Mouse (Mus musculus): ENCODE data around the gene Gm20662. TPM values are rescaled to one million over a fixed set of nuclear protein-coding genes. Genes with fewer than 3 reads are reported as not detected.

The Gm20662 gene
- polyA plus RNA-seq, 3 experiments from 2014 or later = not detected

DNA sequence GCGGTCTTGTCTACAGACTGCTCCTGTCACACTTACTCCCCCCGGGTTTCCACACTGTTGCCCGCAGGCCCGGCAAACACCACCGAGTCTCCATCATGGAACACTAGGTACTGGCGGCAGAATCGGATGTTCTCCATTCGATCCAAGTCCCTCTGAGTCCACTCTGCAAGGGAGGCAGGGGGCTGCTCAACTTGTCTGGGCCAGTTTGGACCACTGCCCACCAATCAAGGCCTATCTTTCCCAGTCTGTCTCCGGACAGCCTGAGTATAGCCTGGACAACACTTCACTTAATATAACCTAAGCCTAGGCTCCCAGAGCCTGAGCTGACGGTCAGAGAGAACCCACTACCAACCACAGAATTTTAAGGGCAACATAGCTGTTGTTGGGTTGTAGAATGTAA, 97.4 kb downstream of the Gm20662 start:
- no peak for ATAC-seq

DNA sequence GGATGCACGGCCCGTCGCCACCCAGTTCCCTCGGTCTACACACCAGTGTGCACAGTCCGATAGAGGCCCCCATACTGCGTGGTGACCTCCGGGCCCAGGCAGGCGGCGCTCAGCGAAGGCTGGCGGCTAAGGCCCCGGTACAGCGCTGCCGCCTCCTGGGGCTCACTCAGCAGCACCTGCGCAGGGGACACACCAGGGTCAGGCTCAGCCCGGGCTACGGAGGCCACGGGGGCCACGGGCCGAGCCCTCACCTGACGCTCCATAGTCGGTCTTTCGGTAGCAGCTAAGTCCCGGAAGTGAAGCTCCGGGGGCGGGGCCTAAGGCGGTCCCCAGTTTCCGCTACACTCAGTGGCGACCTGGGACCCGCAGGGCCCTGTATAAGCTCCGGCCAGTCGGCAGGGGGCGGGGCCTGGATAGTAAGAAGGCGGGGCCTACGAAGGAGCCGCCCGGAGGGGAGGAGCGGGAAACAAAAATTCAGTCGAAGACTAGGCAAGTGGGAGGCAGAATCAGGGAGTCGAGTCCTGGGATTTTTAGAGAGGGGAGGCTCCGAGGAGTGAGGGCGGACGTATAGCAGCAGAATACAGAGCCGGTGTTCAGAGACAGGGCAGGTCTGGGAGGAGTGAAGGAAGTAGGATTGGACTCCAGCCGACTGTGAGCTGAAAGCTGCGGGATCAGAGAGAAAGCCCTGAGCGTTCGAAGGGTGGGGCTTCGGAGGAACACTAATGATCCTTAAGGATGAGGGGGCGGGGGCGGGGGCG, 98.2 kb downstream of the Gm20662 start, which contains the start of gene Apeh:
Gene Apeh, minus strand, starts transcription at position 423 of the 758 bp plus-strand sequence.
- peak; percentile 95 for ATAC-seq

Other genes starting within 250 kb of the Gm20662 start
- 100 to 1,000 TPM; 305 to 399 (median 332) TPM for gene Rbm5, start 225.4 kb upstream of the Gm20662 start, polyA plus RNA-seq (2017; shearing (Covaris generic))
- 100 to 1,000 TPM in 2 of 3 experiments, 10 to 100 TPM in 1; 74.5 to 126 (median 101) TPM for gene Rbm6, start 123.1 kb upstream of the Gm20662 start, polyA plus RNA-seq (2017; shearing (Covaris generic))
- gene Mon1a, start 108.2 kb upstream of the Gm20662 start, polyA plus RNA-seq (2017; shearing (Covaris generic)) = 10 to 100 TPM; 10.2 to 11.9 (median 10.6) TPM
- under 1 TPM in 1 of 3 experiments, not detected in 2; 0.07 TPM for gene Mst1r, start 89.5 kb upstream of the Gm20662 start, polyA plus RNA-seq (2017; shearing (Covaris generic))
- not detected for gene Actl11, start 67.9 kb upstream of the Gm20662 start, polyA plus RNA-seq (2017; shearing (Covaris generic))
- not detected for gene Camkv, start 60.7 kb upstream of the Gm20662 start, polyA plus RNA-seq (2017; shearing (Covaris generic))
- gene Traip, start 46.2 kb upstream of the Gm20662 start, polyA plus RNA-seq (2017; shearing (Covaris generic)) = 10 to 100 TPM in 1 of 3 experiments, 1 to 10 TPM in 2; 2.7 to 11.6 (median 8.2) TPM
- gene Uba7, start 20.8 kb upstream of the Gm20662 start, polyA plus RNA-seq (2017; shearing (Covaris generic)) = 100 to 1,000 TPM; 120 to 204 (median 167) TPM
- gene Gm20661, start 13.3 kb upstream of the Gm20662 start, polyA plus RNA-seq (2017; shearing (Covaris generic)) = not detected
- under 1 TPM; 0.35 to 0.89 (median 0.82) TPM for gene Inka1, start 10.5 kb upstream of the Gm20662 start, polyA plus RNA-seq (2017; shearing (Covaris generic))
- gene Cdhr4, start 3.9 kb upstream of the Gm20662 start, polyA plus RNA-seq (2017; shearing (Covaris generic)) = under 1 TPM in 1 of 3 experiments, not detected in 2; 0.73 TPM
- gene Ip6k1, start 6.2 kb downstream of the Gm20662 start, polyA plus RNA-seq (2017; shearing (Covaris generic)) = 10 to 100 TPM; 20.8 to 95.9 (median 58.2) TPM
- 10 to 100 TPM; 15.2 to 19.6 (median 18.4) TPM for gene Gmppb, start 52.9 kb downstream of the Gm20662 start, polyA plus RNA-seq (2017; shearing (Covaris generic))
- 1 to 10 TPM in 2 of 3 experiments, under 1 TPM in 1; 0.69 to 3.9 (median 1.9) TPM for gene Amigo3, start 56.8 kb downstream of the Gm20662 start, polyA plus RNA-seq (2017; shearing (Covaris generic))
- gene Mst1, start 84.1 kb downstream of the Gm20662 start, polyA plus RNA-seq (2017; shearing (Covaris generic)) = under 1 TPM in 2 of 3 experiments, not detected in 1; 0.67 to 0.87 TPM
- 10 to 100 TPM; 36.0 to 83.5 (median 66.3) TPM for gene Rnf123, start 87.0 kb downstream of the Gm20662 start, polyA plus RNA-seq (2017; shearing (Covaris generic))
- 10 to 100 TPM; 35.3 to 52.6 (median 45.0) TPM for gene Apeh, start 98.3 kb downstream of the Gm20662 start, polyA plus RNA-seq (2017; shearing (Covaris generic))
- gene Bsn, start 194.0 kb downstream of the Gm20662 start, polyA plus RNA-seq (2017; shearing (Covaris generic)) = under 1 TPM; 0.09 to 0.59 (median 0.38) TPM

All from inflammation-experienced regulatory T-cells, adult 6 months (primary cell).